Mouse (Mus musculus) G1E-ER4 (cell line): ENCODE data around the gene Fxyd1. TPM values are rescaled to one million over a fixed set of nuclear protein-coding genes. Genes with fewer than 3 reads are reported as not detected.

Experiments
- GATA1 ChIP-seq: IDR thresholded peaks from one replicate; pipeline ENCODE4 v1.8.0; 2012; ENCODE audit warnings: low read length, inconsistent platforms
- polyA plus RNA-seq: library from polyadenylated mRNA; stranded (reverse); fragments of >175 nt; gene quantifications from 2 replicates; pipeline ENCODE4 v1.2.3, GENCODE M21; 2012

Fxyd1 gene
- not detected in 2 replicates for polyA plus RNA-seq

DNA sequence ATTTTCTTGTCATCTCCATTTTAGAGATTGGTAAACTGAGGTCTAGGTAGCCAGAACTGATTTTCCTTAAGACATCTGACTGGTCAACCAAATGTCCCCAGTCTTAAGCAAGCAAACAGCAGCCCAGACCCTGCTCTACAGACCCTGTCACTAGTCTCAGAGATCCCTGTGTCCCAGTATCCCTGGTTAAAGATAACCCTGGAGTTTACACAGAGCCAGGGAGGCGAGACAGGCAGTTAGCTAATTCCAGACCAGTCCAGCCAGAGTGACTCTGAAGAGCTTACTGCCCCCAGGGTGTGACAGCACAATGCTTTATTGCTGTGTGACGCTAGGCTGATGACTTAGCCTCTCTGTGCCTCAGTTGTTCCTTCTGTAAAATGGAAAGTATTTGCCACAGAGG is at the start of gene Fxyd1:
Gene Fxyd1 (minus strand): TSS at position 129 of the 400 bp plus-strand sequence.
- no peak for TF ChIP-seq GATA1

DNA sequence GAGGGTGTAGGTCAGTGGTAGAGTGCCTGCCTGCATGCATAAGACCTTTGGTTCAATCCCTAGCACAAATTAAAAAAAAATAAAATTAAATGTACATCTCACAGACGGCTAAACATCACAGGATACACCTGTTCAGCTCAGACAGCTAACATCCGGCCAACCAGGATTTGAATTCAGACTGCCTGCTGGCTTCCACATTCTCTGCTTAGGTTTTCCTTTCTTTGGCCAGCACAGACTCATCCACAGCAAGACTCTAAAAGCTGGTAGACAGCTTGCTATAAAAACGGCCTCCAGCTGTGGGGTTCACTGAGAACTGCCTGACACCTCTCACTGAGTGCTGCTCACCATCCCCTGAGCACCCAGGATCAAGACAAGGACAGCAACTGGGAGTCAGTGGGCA is 49.2 kb upstream of the Fxyd1 start:
- no peak for TF ChIP-seq GATA1

DNA sequence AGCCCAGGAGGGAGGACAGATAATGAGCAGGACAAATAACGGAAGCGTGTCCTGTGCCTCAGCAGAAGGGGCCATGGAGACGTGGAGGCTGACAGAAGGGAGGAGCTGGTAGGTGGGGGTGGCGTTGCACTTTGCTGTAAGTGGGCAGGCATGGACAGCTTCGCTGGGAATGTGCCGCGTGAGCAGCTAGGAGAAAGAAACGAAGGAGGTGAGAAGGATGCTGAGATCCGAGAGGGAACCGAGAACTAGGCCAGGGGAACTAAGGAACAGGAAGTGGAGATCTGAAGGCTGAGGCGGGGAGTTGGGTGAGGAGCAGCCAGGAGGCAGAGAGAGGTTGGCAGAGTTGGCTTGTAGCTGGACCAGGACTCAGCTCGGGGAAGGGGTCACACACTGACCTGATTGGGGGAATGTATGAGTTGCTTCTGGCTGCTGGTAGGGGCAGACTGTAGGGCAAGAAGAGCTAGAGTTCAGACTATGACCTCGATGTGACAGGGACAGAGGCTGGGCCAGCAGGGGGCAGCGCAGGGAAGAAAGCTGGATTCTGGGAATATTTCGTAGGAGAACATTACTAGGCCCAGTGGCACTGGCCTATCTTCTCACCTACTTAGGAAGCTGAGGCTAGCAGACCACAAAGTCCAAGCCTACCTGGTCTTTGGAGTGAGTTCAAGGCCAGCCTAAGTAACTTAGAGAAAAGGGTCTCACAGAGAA is 48.2 kb upstream of the Fxyd1 start:
- TF ChIP-seq GATA1 = no peak

DNA sequence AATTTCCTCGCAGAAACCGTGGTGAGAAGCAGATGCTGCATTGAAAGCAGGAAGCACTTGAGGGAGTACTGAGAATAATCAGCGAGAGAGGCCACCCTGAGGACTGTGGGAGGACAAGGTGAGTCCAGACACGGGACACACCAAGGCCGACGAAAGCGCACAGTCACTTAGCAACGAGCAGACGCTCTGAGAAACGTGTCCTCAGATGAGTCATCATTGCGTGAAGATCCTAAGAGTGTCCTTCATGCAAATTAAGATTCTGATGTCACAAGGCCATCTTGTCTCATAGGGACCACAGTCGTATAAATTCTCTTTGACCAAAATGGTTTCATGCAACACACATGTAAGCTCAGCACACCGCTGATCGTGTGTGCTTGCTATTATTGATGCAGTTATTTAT is 43.8 kb upstream of the Fxyd1 start:
- TF ChIP-seq GATA1 = no peak

DNA sequence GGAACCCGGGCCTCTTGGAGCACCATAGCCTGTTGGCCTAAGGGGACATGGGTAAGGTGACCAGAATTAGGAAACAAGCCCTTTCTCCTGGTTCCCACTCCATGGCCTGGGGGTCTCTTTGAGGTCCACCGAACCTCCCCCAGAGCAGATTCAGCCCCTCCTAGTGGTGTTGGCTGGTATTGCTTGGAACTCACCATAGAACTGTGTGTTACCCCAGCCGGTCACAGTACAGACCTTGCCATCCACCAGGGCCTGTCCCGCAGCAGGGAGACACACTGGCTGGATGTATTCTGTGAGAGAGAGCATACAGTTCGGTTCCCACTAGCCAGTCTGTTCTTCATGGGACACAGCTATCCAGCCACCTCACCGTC is 42.6 kb upstream of the Fxyd1 start:
- TF ChIP-seq GATA1 = no peak

DNA sequence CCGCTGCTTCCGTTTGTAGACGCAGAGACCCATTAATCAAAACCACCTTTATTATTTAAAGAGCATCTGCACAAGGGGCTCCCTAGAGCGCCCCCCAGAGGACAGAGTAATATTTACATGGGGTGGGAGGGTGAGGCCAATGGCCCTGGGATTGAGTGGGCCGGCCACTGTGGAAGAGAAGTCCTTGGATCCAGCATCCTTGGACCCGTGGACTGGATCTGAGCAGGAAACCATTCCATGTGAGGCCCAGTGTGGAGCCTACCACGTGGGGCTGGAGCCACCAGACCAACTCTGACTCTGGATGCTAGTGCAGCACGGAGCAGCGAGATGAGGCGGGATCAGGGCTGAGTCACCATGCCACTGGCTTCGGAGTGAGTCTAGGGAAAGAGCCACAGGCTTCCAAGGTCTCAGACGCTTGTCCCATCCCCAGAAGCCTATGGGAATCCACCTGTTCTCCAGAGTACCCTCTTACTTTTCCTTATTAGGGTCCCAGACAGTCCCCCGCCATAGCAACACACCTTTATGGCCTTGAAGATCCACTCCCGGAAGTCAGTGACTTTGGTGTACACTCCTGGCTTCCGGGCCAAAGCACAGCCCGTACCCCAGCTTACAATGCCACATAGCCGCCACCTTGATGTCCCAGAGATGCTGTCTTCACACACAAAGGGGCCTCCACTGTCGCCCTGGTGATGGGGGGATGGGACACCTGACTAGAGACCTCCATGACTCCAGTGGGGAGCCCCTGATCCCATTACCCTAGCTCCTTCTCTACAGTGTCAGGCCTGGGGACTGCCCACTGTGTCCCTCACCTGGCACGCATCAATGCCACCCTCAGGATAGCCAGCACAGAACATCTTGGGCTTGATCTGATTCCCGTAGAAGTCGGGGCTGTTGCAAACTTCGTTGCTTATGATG is 42.0 kb upstream of the Fxyd1 start:
- TF ChIP-seq GATA1 = no peak

DNA sequence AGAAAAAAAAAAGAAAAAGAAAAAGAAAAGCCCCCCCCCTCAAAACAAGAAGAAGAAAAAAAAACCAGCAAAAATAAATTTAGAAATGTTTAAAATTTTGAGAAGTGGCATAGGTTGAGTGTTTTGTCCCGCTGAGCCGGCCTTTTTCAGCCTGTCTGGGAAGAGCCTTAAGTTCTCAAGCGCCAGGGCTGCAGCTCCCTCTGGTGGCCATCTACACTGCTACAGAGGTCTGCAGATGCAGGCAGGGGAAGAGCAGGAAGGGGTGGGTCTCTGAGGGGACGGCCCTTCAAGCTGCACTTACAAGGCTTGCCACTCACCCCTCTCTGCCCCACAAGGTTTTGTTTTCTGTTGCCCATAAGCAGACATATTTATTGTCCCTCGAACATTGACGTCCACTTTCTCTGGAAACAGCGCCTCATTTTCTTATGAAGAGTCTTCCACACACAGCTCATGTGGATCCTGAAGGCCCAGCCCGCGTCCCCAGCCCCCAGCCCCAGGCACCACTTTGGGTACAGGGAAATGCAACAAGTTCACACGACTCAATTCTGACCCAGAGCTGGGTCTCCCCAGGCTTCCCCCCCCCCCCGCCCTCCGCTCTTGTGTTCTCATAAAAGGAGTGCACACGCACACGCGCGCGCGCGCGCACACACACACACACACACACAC is 40.7 kb upstream of the Fxyd1 start:
- TF ChIP-seq GATA1 = no peak

DNA sequence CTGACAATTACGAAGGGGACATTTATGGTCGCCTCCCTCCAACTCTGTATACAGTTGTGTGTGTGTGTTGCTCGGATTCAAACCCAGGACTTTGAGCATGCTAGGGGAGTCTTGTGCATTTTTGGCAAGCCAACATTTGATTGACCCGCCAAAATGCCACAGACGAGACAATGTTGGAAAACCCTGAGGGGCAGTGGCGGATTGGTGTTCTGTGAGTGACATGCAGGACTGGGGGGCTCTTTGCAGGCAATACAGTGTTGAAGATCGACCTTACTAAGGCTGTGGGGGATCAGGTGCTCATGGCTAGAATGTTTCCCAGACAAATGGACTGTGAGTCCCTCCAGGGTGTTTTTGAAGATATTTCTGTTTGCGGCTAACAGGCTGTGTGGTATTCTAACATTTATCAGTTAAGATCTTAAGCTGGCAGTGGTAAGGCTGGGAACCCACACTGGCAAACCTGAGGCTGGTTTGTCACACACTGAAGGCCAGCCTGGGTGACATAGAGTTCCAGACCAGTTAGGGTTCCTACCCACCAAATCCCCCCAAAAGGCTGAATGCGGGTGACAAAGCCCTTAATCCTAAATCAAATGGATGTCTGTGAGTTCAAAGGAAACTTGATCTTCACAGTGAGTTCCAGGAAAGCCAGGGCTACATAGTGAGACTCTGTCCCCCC is 40.0 kb upstream of the Fxyd1 start:
- TF ChIP-seq GATA1 = no peak

DNA sequence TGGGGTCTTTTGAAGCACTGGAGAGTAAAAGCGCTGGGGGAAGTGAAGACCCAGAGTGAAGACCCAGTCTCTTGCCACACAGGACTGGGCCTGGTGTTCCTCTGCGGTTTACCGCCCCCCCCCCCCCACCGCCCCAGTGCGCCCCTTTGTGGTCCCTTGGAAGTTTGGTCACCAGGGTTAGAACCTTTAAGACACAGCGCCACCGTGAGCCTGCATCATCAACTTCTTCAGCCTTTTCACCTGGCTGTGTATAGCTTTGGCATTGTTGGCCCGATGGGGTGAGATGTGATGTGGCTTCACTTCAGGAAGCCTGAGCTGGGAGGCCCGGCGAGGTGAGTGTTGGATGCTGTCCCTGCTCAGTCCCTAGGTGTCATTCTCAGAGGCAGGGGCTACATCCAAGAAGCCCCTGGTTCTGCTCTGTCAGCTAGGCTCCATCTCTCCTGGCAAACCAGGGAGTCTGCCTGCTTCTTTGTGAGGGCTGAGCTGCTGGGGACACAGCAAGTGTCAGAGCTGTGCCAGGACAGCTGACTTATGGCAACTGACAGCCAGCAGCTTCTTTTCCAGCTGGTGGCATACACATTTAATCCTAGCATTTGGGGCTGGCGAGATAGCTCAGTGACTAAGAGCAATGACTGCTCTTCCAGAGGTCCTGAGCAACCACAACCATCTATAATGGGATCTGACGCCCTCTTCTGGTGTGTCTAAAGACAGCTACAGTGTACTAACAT is 37.9 kb upstream of the Fxyd1 start:
- no peak for TF ChIP-seq GATA1

DNA sequence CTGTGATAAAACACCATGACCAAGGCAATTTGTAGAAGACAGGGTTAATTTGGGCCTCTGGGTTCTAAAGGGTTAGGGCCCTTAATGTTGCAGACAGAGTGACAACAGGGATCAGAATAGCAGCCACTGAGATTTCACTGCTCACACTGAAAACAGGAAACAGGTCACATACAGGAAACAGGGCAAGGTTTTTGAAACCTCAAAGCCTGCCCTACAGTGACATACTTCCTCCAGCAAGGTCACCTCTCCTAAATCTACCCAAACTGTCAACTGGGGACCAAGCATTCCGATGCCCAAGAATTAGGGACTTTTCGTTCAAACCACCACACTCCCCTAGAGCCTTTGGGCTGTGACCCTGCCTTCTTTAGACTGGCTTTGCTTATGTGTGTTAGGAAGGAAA is 32.7 kb upstream of the Fxyd1 start:
- TF ChIP-seq GATA1 = no peak

DNA sequence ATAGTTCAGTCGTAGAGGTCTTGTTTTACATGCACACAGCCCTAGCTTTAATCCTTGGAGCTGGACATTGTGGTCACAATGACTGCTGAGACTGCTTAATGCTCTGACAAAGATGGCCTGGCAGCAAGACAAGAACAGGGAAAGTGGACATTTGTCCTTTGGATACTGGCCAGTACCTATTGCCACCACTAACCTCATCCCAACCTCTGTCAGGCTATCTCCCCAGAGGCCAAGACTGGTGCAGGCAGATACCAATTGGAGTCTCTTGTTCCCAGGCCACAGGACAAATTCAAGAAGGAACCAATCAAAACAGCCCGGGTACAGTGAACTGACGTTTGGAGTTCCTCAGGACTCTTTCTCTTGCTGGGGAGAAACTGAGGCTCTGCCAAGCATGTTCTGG is 31.2 kb upstream of the Fxyd1 start:
- TF ChIP-seq GATA1 = no peak

DNA sequence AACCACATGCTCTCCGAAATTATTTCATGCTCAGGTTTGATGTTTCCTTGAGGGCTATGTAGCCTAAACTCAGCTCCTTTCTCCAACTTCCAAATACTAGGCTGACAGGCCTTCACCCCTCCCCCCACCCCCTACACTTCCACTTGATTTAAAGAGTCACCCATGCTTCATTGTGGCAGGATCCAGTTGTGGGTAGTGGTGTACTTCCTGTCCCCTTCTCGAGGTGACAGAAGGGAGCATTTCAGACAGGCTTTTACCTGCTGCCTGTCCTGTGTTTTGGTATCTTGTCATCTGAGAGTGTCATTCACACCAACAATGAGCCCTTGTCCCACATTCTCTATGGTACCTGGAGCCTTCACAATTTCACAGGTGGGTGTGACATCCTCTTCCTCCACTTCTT is 30.3 kb upstream of the Fxyd1 start:
- no peak for TF ChIP-seq GATA1

DNA sequence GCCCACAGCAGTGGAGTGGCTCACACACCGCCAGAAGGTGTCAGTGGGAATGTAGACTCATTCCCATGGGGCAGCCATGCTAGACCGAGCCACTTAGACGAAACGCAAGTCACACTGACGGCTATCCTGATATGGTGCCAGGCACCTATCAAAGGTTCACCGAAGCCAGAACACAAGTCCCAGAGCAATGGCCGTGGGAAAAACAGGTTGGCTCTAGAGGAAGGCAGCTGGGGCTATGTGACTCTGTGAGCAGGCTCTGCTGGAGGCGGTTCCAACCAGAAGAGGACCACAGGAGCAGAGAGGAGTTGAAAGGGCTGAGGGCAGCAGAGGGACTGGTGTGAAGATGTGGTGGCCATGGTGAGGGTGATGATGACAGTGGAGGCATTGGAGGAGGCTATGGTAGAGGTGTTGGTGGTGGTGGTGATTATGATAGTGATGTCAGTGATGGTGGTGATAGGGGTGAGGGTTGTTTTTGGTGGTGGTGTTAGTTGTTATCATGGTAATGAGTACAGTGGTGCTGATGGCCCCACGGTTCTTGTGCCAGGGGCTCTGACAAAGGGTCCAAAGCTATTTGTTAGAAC is 29.3 kb upstream of the Fxyd1 start:
- TF ChIP-seq GATA1 = no peak

DNA sequence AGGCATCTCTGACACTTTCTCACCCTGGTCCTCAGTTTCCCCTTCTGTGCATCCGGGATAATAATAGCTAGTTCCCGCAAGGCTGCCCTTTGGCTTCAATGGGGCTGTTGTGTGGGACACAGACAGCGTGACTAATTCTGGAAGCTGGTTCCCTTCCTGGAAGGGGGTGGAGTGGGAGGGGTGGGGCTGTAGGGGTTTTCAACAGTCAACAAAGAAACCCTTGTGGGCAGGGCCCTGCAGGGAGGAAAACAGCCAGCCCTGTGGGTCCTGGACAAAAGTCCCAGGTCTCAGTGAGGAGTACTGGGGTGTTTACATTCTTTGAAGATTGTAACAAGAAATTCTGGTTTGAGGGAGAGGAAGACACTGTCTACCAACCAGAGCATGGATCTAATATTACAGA is 28.2 kb upstream of the Fxyd1 start:
- no peak for TF ChIP-seq GATA1

DNA sequence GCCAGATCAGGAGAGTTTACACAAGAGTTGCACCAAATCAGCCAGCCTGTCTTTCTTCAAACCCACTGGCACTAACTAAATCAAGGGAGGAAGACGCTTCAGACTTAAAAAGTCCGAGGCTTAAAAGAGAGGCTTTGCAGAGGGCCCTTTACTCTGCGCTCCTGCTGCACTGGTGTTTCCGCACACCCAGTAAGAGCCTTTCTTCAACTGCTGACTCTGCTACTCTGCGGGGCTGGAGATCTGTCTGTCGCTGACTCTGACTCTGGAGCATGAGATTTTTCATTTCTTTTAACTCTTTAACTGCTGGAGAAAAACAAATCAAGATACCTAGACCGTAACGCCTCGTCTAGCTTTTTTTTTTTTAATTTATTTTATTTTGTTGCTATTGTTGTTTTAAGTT is 27.1 kb upstream of the Fxyd1 start:
- no peak for TF ChIP-seq GATA1
